Mouse (Mus musculus) heart, postnatal 0 days (tissue): ENCODE measurements around the gene Xaf1. TPM values are rescaled to one million over a fixed set of nuclear protein-coding genes. Genes with fewer than 3 reads are reported as not detected.

Experiments
- ATAC-seq: fragments of 200-750 bp; cut with Nextera tagmentation; 2 replicates; pipeline ENCODE4 v1.8.0; 2017; ENCODE audit warnings: low read depth, moderate number of reproducible peaks, moderate library complexity; ENCODE audit not compliant: insufficient read depth
- DNase-seq: peaks from one replicate; pipeline ENCODE4 v3.0.0-alpha.2; 2016; ENCODE audit warnings: low spot score
- H3K27ac ChIP-seq: fragments of 300-500 bp; sonication (generic); 2 replicates; pipeline ENCODE4 v1.5.1; 2014; ENCODE audit warnings: low read depth, mild to moderate bottlenecking
- H3K27me3 ChIP-seq: fragments of 300-500 bp; sonication (generic); 2 replicates; pipeline ENCODE4 v1.6.1; 2014; ENCODE audit warnings: low read length, mixed read lengths; ENCODE audit not compliant: control insufficient read depth, insufficient read depth
- H3K36me3 ChIP-seq: fragments of 300-500 bp; sonication (generic); replicated peaks from 2 replicates; pipeline ENCODE4 v1.6.1; 2014; ENCODE audit warnings: low read length, mixed read lengths; ENCODE audit not compliant: control insufficient read depth, insufficient read depth
- H3K4me1 ChIP-seq: fragments of 300-500 bp; sonication (generic); 2 replicates; pipeline ENCODE4 v1.6.1; 2014; ENCODE audit warnings: antibody characterized with exemption; ENCODE audit not compliant: control insufficient read depth, insufficient read depth
- H3K4me2 ChIP-seq: fragments of 300-500 bp; sonication (generic); 2 replicates; pipeline ENCODE4 v1.6.1; 2014; ENCODE audit warnings: low read depth, mild to moderate bottlenecking, low read length, moderate library complexity
- H3K4me3 ChIP-seq: fragments of 300-500 bp; sonication (generic); 2 replicates; pipeline ENCODE4 v1.5.1; 2014; ENCODE audit warnings: low read depth, low read length
- H3K9ac ChIP-seq: fragments of 300-500 bp; sonication (generic); replicated peaks from 2 replicates; pipeline ENCODE4 v1.6.1; 2014; ENCODE audit warnings: low read depth, low read length, mixed read lengths
- H3K9me3 ChIP-seq: fragments of 300-500 bp; sonication (generic); replicated peaks from 2 replicates; pipeline ENCODE4 v1.6.1; 2016; ENCODE audit warnings: low read length; ENCODE audit not compliant: control insufficient read depth
- CTCF ChIP-seq: IDR thresholded peaks from 2 replicates; pipeline ENCODE4 v1.5.1; 2016; ENCODE audit warnings: antibody characterized with exemption, control low read depth, low read depth
- EP300 ChIP-seq: IDR thresholded peaks from 2 replicates; pipeline ENCODE4 v1.6.1; 2016; ENCODE audit warnings: antibody characterized with exemption, low read depth
- WGBS: fragments of 180-500 bp; shearing (Covaris S2); extraction: QIAGEN DNeasy Blood & Tissue Kit; methylation state at CpG from one replicate; pipeline ENCODE4 v1.1.7; 2014; 5-methylcytosine and 5-hydroxymethylcytosine counted together
- polyA plus RNA-seq: library from polyadenylated mRNA; unstranded; fragments of >200 nt; fragmentation: Nextera tagmentation; extraction: Ambion mirVana; gene quantifications from 2 replicates; pipeline ENCODE4 v1.2.1, GENCODE M21; 2015
- total RNA-seq: library from RNA; depleted of rRNA; stranded (reverse); fragments of >200 nt; gene quantifications from 2 replicates; pipeline ENCODE4 v1.2.3, GENCODE M21; 2014; ENCODE audit warnings: low replicate concordance

Xaf1 gene
- total and polyA plus RNA-seq, 2 experiments from 2014 or later: 2.6 to 19.2 TPM

DNA sequence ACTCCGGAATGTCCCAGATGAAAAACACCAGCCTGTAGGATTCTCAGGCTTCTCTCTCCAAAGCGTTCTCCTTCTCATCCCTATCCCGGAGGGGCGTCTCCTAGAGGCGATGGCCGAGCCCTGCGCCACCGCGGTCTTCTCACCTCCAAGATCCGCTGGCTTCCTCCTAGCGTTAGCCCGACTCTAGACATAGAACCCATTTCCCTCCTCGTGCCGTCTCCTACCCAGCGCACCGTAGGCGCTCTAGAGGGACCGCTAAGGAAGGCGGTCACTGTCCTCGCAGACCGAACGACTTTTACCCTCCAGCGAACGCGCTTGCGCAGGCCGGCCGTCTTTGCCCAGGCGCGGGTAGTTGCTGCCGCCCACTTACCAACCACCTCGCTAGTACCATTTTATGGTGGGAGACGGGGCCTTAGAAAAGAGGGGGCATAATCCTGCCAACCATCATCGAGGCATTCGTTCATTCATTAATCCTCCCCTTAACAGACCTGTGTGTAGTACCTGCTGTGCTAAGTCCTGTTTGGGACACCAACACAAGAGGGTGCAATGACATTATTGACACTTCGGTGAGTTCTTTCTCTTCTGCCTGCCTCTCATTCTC is 34.4 kb upstream of the Xaf1 start, which contains the start of gene Slc13a5:
Gene Slc13a5 (minus strand): TSS at position 263 of the 601 bp plus-strand sequence.
- TF ChIP-seq CTCF: no peak
- TF ChIP-seq EP300: no peak
- Histone ChIP-seq H3K9me3 (no peaks in the 10 kb centered on the region), H3K4me2 (peak within 1 kb of the TSS; percentile 67), H3K4me1 (peaks cover 12% of the 10 kb centered on the region), H3K4me3 (peak within 1 kb of the TSS; percentile 45), H3K27ac (no peak within 1 kb of the TSS), H3K9ac (no peak within 1 kb of the TSS; the same call in 1 of the 2 replicates), H3K36me3 (no peaks in the 10 kb centered on the region), H3K27me3 (peaks cover 27% of the 10 kb centered on the region)
- 5% methylated on average over 36 of the region's 36 CpGs for WGBS
- ATAC-seq (peak; percentile 27; the same call in 1 of the 2 replicates), DNase-seq (no peak)

DNA sequence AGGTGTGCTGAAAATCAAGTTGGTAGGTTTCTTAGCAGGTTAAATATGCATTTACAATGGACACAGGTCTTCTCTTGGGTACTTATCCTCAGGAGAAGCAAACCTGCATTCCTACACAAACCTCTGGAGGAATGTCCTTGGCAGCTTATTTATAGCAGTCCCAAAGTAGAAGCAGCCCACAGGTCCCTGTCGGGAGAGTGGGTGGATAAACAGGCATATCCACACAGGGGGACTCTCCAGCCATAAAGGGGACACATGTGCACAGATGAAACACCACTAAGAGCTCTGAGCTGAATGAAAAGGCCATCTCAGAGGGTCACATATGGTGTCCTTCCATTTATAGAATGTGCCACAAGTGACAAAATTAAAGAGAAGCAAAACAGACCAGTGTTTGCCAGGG is 29.7 kb upstream of the Xaf1 start:
- no peak overlapping the region for H3K4me3 ChIP-seq
- DNase-seq: no peak
- H3K4me2 ChIP-seq: no peak overlapping the region
- no peaks in the 10 kb centered on the region for H3K36me3 ChIP-seq
- H3K9me3 ChIP-seq: no peaks in the 10 kb centered on the region
- 0 out of 2 replicates have a peak, but pooled peaks cover 6% of the 10 kb centered on the region for H3K27me3 ChIP-seq
- peaks cover 6% of the 10 kb centered on the region; the same call in 1 of the 2 replicates for H3K4me1 ChIP-seq
- TF ChIP-seq EP300 (no peak), CTCF (no peak)
- ATAC-seq: no peak
- H3K27ac ChIP-seq: no peak overlapping the region
- 7% methylated on average over 1 of the region's 1 CpGs for WGBS
- H3K9ac ChIP-seq: no peak overlapping the region

GRCm38 (mm10) chr11:72273341-72273740 is 28.1 kb upstream of the Xaf1 start:
- H3K9ac ChIP-seq: no peak overlapping the region
- WGBS: 61% methylated on average over 3 of the region's 3 CpGs
- no peak overlapping the region for H3K4me3 ChIP-seq
- peaks cover 6% of the 10 kb centered on the region; the same call in 1 of the 2 replicates for H3K4me1 ChIP-seq
- DNase-seq (no peak), ATAC-seq (no peak)
- no peaks in the 10 kb centered on the region for H3K9me3 ChIP-seq
- H3K4me2 ChIP-seq: no peak overlapping the region
- H3K27me3 ChIP-seq: no peaks in the 10 kb centered on the region
- no peaks in the 10 kb centered on the region for H3K36me3 ChIP-seq
- TF ChIP-seq EP300 (no peak), CTCF (no peak)
- H3K27ac ChIP-seq: no peak overlapping the region

DNA sequence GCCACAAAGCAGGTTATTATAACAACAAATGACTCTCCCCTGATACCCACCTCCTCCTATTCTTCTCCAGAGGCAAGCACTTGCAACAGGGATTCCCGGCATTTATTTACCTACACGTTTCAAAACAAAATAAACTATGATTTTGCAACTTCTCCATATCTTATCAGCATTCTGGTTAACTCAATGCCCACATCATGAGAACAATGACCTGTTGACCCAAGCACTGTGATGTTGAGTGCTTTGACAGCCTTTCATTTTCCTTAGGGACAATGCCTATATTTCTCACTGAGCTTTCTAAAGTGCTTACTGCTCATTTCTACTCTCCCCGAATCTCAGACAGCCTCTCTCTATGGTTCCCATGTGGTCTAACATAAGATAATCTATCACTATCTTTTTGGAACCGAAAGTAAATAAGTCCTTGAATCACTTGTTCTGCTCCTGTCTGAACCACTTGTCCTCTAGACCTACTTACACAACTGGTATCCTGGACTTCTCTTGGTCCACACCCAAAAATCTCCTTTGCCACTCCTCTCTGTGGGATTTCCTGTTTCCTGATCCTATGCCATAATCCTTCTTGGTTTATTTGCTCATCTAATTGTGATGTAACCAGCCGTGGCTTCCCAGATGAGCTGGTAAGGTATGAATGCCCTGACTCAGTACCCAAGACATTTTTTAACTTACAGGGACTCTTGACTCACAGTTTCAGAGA is 20.1 kb upstream of the Xaf1 start:
- Histone ChIP-seq H3K4me1 (no peaks in the 10 kb centered on the region), H3K4me2 (no peak overlapping the region), H3K27me3 (no peaks in the 10 kb centered on the region), H3K9me3 (no peaks in the 10 kb centered on the region), H3K4me3 (no peak overlapping the region), H3K9ac (no peak overlapping the region), H3K36me3 (no peaks in the 10 kb centered on the region), H3K27ac (no peak overlapping the region)
- DNase-seq: no peak
- whole genome bisulfite sequencing: 71% methylated on average over 5 of the region's 5 CpGs
- ATAC-seq: no peak
- TF ChIP-seq CTCF (no peak), EP300 (no peak)

DNA sequence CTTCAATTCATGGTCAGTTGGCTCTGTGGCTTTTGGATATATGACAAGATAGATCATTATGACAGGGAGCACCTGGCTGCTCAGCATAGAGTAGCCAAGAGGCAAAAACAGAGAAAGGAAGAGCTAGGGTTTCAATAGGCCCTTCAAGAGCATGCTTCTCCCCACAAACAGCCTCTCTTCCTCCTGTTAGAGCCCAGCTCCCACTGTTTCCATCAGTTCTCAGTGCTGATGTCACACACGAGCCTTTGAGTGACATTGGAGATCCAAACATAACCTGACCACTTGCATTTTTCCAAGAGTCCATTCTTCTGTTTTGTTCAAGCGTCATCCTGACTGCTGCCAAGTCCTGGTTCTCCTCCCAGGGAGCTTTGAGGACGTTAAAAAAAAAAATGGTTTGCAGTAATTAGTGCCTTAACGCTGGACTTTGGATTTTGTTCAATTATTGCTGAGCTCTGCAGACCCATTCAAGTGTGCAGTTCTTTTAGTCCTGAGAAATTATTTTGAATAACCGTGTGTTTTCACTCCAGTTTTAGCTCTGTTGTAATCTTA is 19.5 kb upstream of the Xaf1 start:
- H3K27me3 ChIP-seq: no peaks in the 10 kb centered on the region
- WGBS: 51% methylated on average over 5 of the region's 5 CpGs
- no peaks in the 10 kb centered on the region for H3K36me3 ChIP-seq
- H3K9me3 ChIP-seq: no peaks in the 10 kb centered on the region
- H3K9ac ChIP-seq: no peak overlapping the region
- H3K4me3 ChIP-seq: no peak overlapping the region
- TF ChIP-seq EP300: no peak
- no peak for TF ChIP-seq CTCF
- H3K4me2 ChIP-seq: no peak overlapping the region
- H3K4me1 ChIP-seq: no peaks in the 10 kb centered on the region
- DNase-seq: no peak
- H3K27ac ChIP-seq: no peak overlapping the region
- no peak for ATAC-seq
